Mouse (Mus musculus) liver, adult (tissue): ENCODE results near the gene Gm43951.

Experiments used
- GATA4 ChIP-seq: IDR thresholded peaks from 2 replicates; pipeline ENCODE4 v1.6.1; 2014; ENCODE audit warnings: mild to moderate bottlenecking, low read length; ENCODE audit not compliant: insufficient replicate concordance

The Gm43951 gene

DNA sequence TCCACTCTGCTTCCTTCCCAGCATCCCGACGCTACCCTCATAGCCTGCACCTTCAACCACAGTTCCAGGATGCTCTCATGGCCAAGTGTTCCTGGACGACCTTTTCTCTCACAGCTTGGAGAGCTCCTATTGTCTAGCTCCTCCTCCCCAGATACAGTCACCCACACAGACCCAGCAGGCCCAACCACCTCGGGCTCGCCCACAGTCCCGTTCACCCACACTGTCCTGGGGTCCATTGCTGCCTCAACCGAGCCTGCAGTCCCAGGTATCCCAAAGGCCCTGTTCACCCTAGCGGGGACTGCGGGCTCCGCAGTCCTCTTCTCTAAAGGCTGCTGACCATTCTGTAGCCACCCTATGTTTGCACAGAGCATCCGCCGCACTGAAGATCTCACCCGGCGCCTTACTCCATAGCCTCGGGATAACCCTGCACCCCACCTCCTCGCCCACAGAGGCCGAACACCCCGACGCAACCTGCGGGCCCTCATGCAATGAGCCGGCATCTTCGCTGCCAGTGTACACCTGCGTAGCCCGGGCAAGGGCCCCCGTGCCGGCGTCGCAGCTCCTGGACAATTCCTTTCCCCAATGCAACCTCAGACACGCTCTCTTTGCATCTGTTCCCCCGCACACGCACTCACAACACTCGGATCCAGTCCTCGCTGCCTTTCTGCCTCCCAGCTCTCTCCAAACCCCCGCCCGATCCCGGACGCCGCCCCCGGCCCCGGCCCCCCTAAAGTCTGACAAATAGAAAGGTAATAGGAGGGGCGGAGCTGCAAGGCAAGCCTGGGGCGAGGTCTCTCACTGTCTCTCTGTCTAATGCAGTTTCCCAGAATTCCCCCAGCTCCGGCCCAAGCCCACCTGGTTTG, at the start of gene Gm43951:
Gm43951 (minus strand) TSS at position 500 of the 863 bp plus-strand sequence.
- no peak for TF ChIP-seq GATA4

GRCm38 (mm10) chr11:72256441-72256840, 49.8 kb upstream of the Gm43951 start:
- TF ChIP-seq GATA4 = no peak

DNA sequence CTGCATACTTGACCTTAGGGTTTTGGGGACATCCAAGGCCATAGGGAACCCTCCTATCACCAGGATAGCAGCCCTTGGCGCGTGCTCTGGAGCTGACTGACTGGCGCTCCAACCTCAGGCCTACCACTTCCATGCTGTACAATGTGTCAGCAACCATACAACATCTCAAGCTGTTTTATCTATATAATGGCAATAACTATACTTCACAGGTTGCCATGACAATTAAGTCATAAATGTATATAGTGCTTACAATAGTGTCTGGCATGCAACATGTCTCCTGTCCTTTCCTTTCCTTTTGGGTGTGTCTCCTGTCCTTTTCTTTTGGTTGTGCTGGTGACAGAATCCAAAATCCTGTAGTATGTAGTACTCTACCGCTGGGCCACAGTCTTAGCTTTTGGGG, 49.0 kb upstream of the Gm43951 start:
- TF ChIP-seq GATA4 = no peak

- no peak for TF ChIP-seq GATA4
Measured at GRCm38 (mm10) chr11:72245196-72245753, 38.6 kb upstream of the Gm43951 start.

DNA sequence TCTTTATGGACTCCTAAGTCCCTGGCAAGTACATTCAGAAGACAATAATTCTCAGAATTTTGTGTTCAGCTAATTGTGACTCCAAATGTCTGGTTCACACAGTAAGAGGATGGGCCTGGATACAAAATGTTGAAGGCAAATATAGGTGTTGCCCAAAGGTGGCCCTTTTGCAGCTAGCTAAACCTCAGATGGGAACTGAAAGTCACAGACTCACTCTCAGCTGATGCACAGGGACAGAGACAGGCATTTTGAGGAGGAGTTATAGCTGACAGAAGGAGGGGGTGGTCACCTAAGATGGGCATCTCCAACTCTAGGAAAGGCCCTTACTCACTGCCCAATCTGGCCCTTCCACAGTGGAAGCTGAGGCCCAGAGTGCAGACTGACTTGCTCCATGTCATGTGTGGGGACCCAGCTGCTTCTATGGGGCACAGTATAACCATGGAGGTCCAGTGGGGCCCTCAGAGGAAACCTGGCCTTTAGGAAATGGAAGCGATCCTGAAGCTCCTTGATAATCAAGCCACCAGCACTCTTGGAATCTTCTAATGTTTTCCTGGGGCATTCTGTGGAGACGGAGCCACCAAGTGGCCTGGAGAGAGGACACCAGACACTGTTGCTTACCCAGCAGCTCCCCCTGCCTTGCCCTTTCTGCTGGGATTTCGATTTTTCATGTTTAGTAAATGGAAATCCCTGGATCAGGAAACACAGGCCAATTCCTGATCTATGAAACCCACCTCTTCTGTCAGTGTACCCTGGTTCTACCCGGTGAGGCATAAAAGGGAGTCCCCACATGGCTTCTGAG, 33.6 kb upstream of the Gm43951 start:
- TF ChIP-seq GATA4 = no peak

DNA sequence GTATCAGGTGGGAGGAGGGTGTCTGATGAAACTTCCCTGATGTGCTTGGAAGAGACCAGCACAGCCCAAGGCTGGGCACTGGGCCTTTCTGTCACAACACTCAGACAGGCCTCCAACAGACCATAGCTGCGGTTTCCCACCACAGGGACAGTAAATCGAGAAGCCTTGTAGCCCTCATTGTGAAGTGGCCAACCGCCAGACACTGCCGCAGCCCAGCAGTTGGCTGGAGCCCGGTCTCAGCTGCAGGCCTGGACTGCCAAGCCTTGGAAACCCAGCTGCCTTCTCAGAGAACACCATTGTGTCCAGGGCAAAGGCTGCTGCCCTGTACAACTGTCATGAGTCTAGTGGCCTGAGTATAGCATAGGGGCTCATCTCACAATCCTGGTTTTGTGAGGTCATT, 27.4 kb upstream of the Gm43951 start:
- TF ChIP-seq GATA4 = no peak

GRCm38 (mm10) chr11:72232991-72233390, 26.4 kb upstream of the Gm43951 start:
- TF ChIP-seq GATA4 = no peak

GRCm38 (mm10) chr11:72232068-72232467, 25.4 kb upstream of the Gm43951 start:
- TF ChIP-seq GATA4 = no peak

- no peak for TF ChIP-seq GATA4
Measured at GRCm38 (mm10) chr11:72228513-72228912, 21.9 kb upstream of the Gm43951 start.

- no peak for TF ChIP-seq GATA4
Measured at GRCm38 (mm10) chr11:72226901-72227300, 20.3 kb upstream of the Gm43951 start.

GRCm38 (mm10) chr11:72226020-72226791, 19.6 kb upstream of the Gm43951 start:
- no peak for TF ChIP-seq GATA4

GRCm38 (mm10) chr11:72224865-72225264, 18.2 kb upstream of the Gm43951 start:
- no peak for TF ChIP-seq GATA4

DNA sequence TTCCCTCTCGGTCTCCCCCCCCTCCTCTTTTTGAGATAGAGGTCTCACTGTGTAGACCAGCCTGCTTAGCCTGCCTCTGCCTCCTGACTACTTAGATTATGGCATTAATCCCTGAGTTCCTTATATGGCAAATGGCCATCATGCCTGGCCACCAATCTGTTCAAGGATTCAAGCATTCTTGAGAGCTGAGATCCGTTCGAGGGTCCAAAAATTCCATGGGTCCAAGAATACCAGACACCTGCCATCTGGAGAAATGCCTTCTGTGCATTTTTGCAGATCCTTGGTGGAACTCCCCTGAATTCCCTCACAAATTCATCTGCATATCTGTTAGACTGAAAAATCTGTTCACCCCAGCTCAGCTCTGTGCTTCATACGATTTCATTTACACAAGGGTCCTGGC, 16.8 kb upstream of the Gm43951 start:
- no peak for TF ChIP-seq GATA4

DNA sequence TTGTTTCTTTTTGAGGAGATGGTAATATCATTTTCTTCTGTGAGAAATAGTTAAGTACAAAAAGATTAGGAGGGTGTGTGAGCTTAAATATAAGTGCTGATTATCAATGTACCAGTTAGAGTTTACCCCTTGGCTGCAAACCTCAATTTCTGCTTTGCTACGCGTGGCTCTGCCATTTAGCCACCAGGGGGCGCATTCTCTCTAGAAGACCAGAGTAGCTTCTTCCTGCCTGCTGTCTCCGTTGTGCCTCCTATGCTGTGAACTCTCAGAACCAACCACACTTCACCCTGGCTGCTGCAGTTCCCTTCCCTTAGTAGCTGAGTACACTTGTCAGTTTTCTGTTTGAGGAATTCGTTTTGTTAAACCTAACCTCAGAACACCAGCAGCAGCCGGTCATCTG, 14.6 kb upstream of the Gm43951 start:
- no peak for TF ChIP-seq GATA4

- TF ChIP-seq GATA4 = no peak
Measured at GRCm38 (mm10) chr11:72217116-72217515, 10.5 kb upstream of the Gm43951 start.
